Mouse (Mus musculus) megakaryocyte, embryonic 14.5 days (primary cell): Measurements from ENCODE around the gene Gpc5. TPM values are rescaled to one million over a fixed set of nuclear protein-coding genes. Genes with fewer than 3 reads are reported as not detected.

ENCODE experiments used
- H3K27me3 ChIP-seq: replicated peaks from 2 replicates; pipeline ENCODE3; 2012; ENCODE audit warnings: inconsistent platforms
- H3K36me3 ChIP-seq: replicated peaks from 2 replicates; pipeline ENCODE3; 2012; ENCODE audit warnings: low read length, inconsistent platforms, mixed read lengths
- H3K4me1 ChIP-seq: 2 replicates; pipeline ENCODE4 v1.6.1; 2012; ENCODE audit warnings: inconsistent platforms
- H3K4me3 ChIP-seq: replicated peaks from 2 replicates; pipeline ENCODE3; 2012; ENCODE audit warnings: moderate library complexity, mild to moderate bottlenecking, inconsistent platforms
- H3K9me3 ChIP-seq: 2 replicates; pipeline ENCODE4 v1.6.1; 2012; ENCODE audit warnings: inconsistent platforms
- FLI1 ChIP-seq: IDR thresholded peaks from 2 replicates; pipeline ENCODE4 v1.6.1; 2012; ENCODE audit warnings: low read length, inconsistent platforms, mixed read lengths
- GATA1 ChIP-seq: IDR thresholded peaks from 3 replicates; pipeline ENCODE4 v1.6.1; 2012; ENCODE audit warnings: mixed read lengths, low read length, inconsistent platforms, borderline replicate concordance
- polyA plus RNA-seq: library from polyadenylated mRNA; stranded (reverse); fragments of >175 nt; gene quantifications from 2 replicates; pipeline ENCODE4 v1.2.3, GENCODE M21; 2012; ENCODE audit warnings: low replicate concordance; ENCODE audit not compliant: insufficient read depth

Gene Gpc5
- polyA plus RNA-seq, 1 experiment: not detected

GRCm38 (mm10) chr14:115100617-115101299 is 8.7 kb downstream of the Gpc5 start:
- no peaks in the 10 kb centered on the region for H3K27me3 ChIP-seq
- H3K4me1 ChIP-seq: no peaks in the 10 kb centered on the region
- TF ChIP-seq FLI1: no peak
- no peak for TF ChIP-seq GATA1

GRCm38 (mm10) chr14:115106326-115106725 is 14.3 kb downstream of the Gpc5 start:
- Histone ChIP-seq H3K36me3 (no peaks in the 10 kb centered on the region), H3K27me3 (no peaks in the 10 kb centered on the region)
- no peak for TF ChIP-seq FLI1
- no peak for TF ChIP-seq GATA1

More at GRCm38 (mm10) chr14:115100617-115101299, 8.7 kb downstream of the Gpc5 start:
- no peaks in the 10 kb centered on the region for H3K36me3 ChIP-seq
- no peak overlapping the region for H3K4me3 ChIP-seq
- H3K9me3 ChIP-seq: peaks cover 10% of the 10 kb centered on the region; the same call in 1 of the 2 replicates

GRCm38 (mm10) chr14:115107467-115107866 is 15.5 kb downstream of the Gpc5 start:
- Histone ChIP-seq H3K27me3 (no peaks in the 10 kb centered on the region), H3K4me1 (no peaks in the 10 kb centered on the region), H3K36me3 (no peaks in the 10 kb centered on the region), H3K9me3 (0 out of 2 replicates have a peak, but pooled peaks cover 2% of the 10 kb centered on the region), H3K4me3 (no peak overlapping the region)
- TF ChIP-seq FLI1: no peak
- TF ChIP-seq GATA1: no peak

More at GRCm38 (mm10) chr14:115106326-115106725, 14.3 kb downstream of the Gpc5 start:
- no peak overlapping the region for H3K4me3 ChIP-seq
- H3K4me1 ChIP-seq: no peaks in the 10 kb centered on the region
- peaks cover 5% of the 10 kb centered on the region; the same call in 1 of the 2 replicates for H3K9me3 ChIP-seq

- no peak overlapping the region for H3K4me3 ChIP-seq
- no peaks in the 10 kb centered on the region for H3K9me3 ChIP-seq
- no peak for TF ChIP-seq FLI1
- no peak for TF ChIP-seq GATA1
- no peaks in the 10 kb centered on the region for H3K27me3 ChIP-seq
- no peaks in the 10 kb centered on the region for H3K36me3 ChIP-seq
- no peaks in the 10 kb centered on the region for H3K4me1 ChIP-seq
These were observed 26.6 kb downstream of the Gpc5 start for GRCm38 (mm10) chr14:115118626-115119025.

- H3K36me3 ChIP-seq: no peaks in the 10 kb centered on the region
- H3K9me3 ChIP-seq: no peaks in the 10 kb centered on the region
- no peak for TF ChIP-seq FLI1
- TF ChIP-seq GATA1: no peak
- H3K4me3 ChIP-seq: no peak overlapping the region
- H3K4me1 ChIP-seq: no peaks in the 10 kb centered on the region
- no peaks in the 10 kb centered on the region for H3K27me3 ChIP-seq
These were observed 56.8 kb downstream of the Gpc5 start for GRCm38 (mm10) chr14:115148821-115149220.

GRCm38 (mm10) chr14:115156597-115156996 is 64.6 kb downstream of the Gpc5 start:
- Histone ChIP-seq H3K9me3 (peaks cover 5% of the 10 kb centered on the region), H3K27me3 (no peaks in the 10 kb centered on the region)

GRCm38 (mm10) chr14:115177322-115177836 is 85.4 kb downstream of the Gpc5 start:
- no peaks in the 10 kb centered on the region for H3K4me1 ChIP-seq
- H3K4me3 ChIP-seq: no peak overlapping the region
- no peak for TF ChIP-seq FLI1
- no peak for TF ChIP-seq GATA1
- H3K27me3 ChIP-seq: no peaks in the 10 kb centered on the region
- H3K36me3 ChIP-seq: no peaks in the 10 kb centered on the region
- H3K9me3 ChIP-seq: no peaks in the 10 kb centered on the region

More at GRCm38 (mm10) chr14:115156597-115156996, 64.6 kb downstream of the Gpc5 start:
- TF ChIP-seq GATA1: no peak
- TF ChIP-seq FLI1: no peak
- no peaks in the 10 kb centered on the region for H3K36me3 ChIP-seq
- no peaks in the 10 kb centered on the region for H3K4me1 ChIP-seq
- H3K4me3 ChIP-seq: no peak overlapping the region

GRCm38 (mm10) chr14:115179925-115180324 is 87.9 kb downstream of the Gpc5 start:
- no peaks in the 10 kb centered on the region for H3K36me3 ChIP-seq
- TF ChIP-seq GATA1 (no peak), FLI1 (no peak)

GRCm38 (mm10) chr14:115188256-115188655 is 96.2 kb downstream of the Gpc5 start:
- H3K27me3 ChIP-seq: no peaks in the 10 kb centered on the region

More at GRCm38 (mm10) chr14:115179925-115180324, 87.9 kb downstream of the Gpc5 start:
- Histone ChIP-seq H3K4me3 (no peak overlapping the region), H3K4me1 (no peaks in the 10 kb centered on the region), H3K9me3 (no peaks in the 10 kb centered on the region), H3K27me3 (no peaks in the 10 kb centered on the region)

GRCm38 (mm10) chr14:115228075-115228474 is 136.1 kb downstream of the Gpc5 start:
- Histone ChIP-seq H3K4me3 (no peak overlapping the region), H3K27me3 (no peaks in the 10 kb centered on the region), H3K36me3 (no peaks in the 10 kb centered on the region), H3K4me1 (no peaks in the 10 kb centered on the region), H3K9me3 (no peaks in the 10 kb centered on the region)
- no peak for TF ChIP-seq FLI1
- no peak for TF ChIP-seq GATA1

More at GRCm38 (mm10) chr14:115188256-115188655, 96.2 kb downstream of the Gpc5 start:
- TF ChIP-seq GATA1 (no peak), FLI1 (no peak)
- no peak overlapping the region for H3K4me3 ChIP-seq
- H3K4me1 ChIP-seq: peaks cover 18% of the 10 kb centered on the region
- no peaks in the 10 kb centered on the region for H3K9me3 ChIP-seq
- H3K36me3 ChIP-seq: no peaks in the 10 kb centered on the region

- Histone ChIP-seq H3K36me3 (no peaks in the 10 kb centered on the region), H3K4me3 (no peak overlapping the region), H3K9me3 (no peaks in the 10 kb centered on the region), H3K27me3 (no peaks in the 10 kb centered on the region), H3K4me1 (no peaks in the 10 kb centered on the region)
- no peak for TF ChIP-seq GATA1
- no peak for TF ChIP-seq FLI1
These were observed 144.4 kb downstream of the Gpc5 start for GRCm38 (mm10) chr14:115236387-115236786.
